Mouse (Mus musculus) fat pad, adult 2 months (tissue): Measurements from ENCODE around the gene Gtpbp8.

Experiments
- DNase-seq: peaks from one replicate; pipeline ENCODE4 v3.0.0-alpha.2; 2011; ENCODE audit warnings: low read depth, low spot score; ENCODE audit errors: extremely low read depth

Gtpbp8 gene

GRCm38 (mm10) chr16:44725286-44726223 is 20.6 kb downstream of the Gtpbp8 start:
- no peak for DNase-seq

DNA sequence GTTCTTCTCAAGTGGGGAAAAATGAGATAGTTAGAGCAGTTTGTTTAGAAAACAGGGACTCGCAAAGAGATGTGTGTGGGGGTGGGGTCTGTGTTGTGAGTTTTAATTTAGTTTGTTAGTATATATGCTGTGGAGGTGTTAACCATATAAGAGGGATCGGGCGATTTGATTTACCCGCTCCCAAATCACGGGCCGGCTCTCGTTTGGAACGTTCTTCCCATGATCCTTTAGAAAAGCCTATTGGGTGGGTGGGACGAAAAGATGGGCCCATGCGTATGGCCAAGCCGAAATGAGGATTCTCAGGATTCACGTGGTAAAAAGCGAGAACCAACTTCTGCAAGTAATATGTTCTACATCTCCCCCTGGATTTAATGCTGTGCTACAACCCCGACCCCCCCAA is 21.3 kb downstream of the Gtpbp8 start:
- DNase-seq = no peak

- DNase-seq = no peak
Observed at GRCm38 (mm10) chr16:44724083-44724787, 21.9 kb downstream of the Gtpbp8 start, which contains the start of gene Nepro. TSS of gene Nepro (plus strand) at chr16:44724301.

GRCm38 (mm10) chr16:44722666-44723065 is 23.5 kb downstream of the Gtpbp8 start:
- DNase-seq = no peak

DNA sequence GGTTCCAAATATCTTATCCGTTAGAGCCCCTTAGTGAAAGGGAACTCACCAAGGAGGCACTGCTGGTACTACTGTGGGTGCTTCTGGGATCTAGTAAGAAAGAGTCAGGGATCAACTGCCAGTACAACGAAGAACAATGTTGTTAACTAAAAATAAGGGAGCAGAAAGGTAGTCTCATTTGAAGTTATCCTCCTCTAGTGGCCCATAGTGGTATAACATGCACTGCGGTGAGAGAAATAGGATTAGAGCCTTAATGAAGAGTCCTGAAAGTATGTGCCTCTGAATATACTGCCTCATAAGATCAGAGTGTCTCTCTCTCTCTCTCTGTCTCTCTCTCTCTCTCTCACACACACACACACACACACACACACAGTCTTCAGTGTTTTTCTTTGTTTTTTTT is 25.6 kb downstream of the Gtpbp8 start:
- no peak for DNase-seq

- no peak for DNase-seq
Observed at GRCm38 (mm10) chr16:44719349-44719748, 26.8 kb downstream of the Gtpbp8 start.

- no peak for DNase-seq
Observed at GRCm38 (mm10) chr16:44717838-44718237, 28.3 kb downstream of the Gtpbp8 start.

- DNase-seq = no peak
Observed at GRCm38 (mm10) chr16:44717141-44717634, 29.0 kb downstream of the Gtpbp8 start.

GRCm38 (mm10) chr16:44716305-44717140 is 29.6 kb downstream of the Gtpbp8 start:
- DNase-seq = no peak

DNA sequence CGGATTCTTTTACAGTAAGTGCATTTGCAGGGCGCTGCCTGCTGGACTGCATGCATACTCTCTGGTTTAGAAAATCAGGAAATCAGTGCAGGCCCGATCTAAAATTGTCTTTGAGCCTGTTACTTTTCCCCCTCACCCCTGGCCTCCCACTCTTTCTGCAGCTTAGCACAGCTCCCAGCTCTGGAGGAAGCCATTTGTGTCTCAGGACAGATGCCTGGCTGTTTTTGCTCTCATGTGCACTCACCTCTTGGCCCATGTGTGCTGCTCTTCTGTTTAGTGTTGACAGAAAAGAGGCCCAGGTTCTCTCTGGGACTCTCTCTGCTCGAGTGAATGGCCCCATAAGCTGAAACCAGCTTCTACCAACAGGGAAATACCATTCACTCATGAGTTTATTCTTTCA is 42.7 kb downstream of the Gtpbp8 start:
- DNase-seq = no peak

DNA sequence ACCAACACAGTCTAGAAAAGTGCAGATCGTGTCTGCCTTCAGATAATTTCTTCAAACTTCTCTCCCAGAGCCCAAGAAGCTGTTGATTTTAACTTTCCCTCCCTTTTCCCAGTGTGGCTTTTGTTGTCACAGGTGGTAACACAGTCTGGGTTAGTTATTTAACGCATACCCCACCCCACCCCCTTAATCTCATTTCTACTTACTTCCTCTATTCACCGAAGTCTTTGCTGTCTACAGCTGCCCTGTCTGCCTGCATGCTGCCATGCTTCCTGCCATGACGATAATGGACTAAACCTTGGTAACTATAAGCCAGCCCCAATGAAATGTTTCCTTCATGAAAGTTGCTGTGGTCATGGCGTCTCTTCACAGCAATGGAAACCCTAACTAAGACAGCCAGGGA is 43.9 kb downstream of the Gtpbp8 start:
- DNase-seq = no peak

GRCm38 (mm10) chr16:44701155-44701554 is 45.0 kb downstream of the Gtpbp8 start:
- DNase-seq = no peak

DNA sequence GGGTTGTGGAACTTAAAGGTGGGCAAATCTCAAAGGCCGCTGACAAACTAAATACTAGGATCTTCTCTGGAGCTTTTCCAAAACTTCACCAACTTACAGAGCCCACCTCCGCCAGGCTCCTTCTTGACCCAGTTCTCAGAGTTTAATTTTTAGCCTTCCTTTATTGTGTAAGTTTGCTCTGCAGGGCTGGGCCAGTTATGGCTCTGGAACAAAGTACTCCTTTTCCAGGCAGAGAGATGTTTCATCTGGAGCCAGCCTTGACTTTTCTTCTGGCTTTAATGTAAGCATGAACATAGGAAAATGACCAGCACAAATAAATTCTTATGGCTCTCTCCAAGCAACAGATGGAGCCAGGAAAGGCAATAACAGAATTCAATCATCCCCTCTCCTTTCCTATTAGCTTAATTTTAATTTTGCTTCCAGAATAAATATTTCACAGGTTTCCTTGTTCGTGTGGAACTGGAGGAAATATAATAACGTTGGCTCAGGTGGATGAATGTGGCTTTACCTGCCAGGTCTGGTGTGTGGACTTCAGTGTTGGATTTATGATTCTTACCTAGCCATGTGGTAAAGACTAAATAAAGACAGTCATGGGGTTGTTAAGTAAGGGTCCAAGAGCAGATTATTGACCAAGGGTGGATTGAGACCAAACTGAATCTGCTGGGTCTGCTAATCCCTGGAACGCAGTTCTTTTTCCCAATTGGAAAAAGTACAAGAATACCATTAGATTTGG is 48.5 kb downstream of the Gtpbp8 start:
- DNase-seq = no peak

GRCm38 (mm10) chr16:44695859-44696620 is 50.1 kb downstream of the Gtpbp8 start:
- no peak for DNase-seq

DNA sequence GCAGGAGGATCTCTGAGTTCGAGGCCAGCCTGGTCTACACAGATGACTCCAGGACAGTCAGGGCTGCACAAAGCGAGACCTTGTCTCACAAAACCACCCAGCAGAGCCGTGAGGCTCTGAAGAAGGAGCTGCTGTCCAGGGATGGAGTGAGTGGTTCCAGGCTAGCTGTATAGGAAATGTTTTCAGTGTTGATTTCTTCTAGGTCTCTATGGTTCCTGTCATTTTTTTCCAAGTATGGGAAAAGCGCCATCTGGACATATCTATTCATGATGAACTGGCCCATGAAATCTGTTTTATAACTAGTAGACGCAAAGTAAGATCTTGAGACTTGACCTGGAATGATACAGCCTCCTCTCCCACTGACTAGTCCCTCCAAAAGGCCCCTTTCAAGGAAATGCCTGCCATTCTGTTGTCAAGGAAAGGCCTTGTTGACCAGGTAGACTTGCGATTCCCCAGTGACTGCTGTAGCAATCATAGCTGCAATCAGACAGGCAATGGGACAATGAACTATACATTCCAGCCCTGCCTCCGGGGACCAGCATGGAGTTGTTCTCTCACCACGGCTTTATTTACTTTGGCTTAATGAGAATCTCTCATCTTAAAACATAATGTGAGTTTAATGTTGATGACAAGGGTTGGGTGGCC is 50.8 kb downstream of the Gtpbp8 start:
- no peak for DNase-seq

- no peak for DNase-seq
Observed at GRCm38 (mm10) chr16:44693695-44694094, 52.5 kb downstream of the Gtpbp8 start.

GRCm38 (mm10) chr16:44692541-44692940 is 53.6 kb downstream of the Gtpbp8 start:
- DNase-seq = no peak

DNA sequence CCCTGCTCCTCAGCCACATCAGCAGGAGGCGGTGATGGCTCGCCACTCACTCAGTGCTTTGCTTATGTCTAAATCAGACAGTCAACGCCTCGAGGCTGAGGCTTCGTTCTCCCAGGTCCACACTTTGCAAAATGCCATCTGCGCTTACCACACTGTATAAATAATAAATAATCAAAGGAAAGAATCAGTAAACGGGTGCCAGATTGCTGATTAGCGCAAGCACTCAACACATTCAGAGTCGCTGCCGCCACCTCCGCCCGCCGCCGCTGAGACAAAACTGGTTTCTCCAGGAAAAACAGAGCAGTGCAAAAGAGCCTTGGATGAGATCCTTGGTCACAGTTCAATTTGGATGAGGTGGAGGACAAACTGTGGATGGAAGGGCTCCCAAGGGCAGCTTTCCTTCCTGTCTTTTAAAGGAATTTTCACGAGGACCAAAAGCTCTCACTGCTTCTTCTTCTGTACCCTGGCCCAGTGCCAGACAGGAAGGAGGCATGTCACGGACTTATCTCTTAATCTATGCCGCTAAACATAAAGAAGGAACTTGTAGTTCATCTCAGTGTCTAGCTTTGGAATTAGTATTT is 54.5 kb downstream of the Gtpbp8 start:
- DNase-seq = peak; percentile 96

DNA sequence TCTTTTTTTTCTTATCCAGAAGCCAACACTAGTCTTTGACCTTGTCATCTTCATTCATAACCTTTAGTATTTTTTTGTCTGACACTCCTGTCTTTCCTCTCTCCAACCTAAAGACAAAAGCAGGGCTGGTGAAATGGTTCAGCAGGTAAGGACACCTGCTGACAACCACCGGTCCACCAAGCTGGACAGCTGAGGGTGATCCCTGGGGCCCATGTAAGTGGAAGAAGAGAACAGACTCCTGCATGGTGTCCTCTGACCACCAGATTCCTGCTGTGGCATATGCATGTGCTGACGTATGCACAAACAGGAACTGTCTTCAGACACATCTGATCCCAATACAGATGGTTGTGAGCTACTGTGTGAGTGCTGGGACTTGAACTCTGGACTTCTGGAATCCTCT is 55.1 kb downstream of the Gtpbp8 start:
- DNase-seq = no peak
